Mouse (Mus musculus): ENCODE measurements around the gene Pam16.

DNA sequence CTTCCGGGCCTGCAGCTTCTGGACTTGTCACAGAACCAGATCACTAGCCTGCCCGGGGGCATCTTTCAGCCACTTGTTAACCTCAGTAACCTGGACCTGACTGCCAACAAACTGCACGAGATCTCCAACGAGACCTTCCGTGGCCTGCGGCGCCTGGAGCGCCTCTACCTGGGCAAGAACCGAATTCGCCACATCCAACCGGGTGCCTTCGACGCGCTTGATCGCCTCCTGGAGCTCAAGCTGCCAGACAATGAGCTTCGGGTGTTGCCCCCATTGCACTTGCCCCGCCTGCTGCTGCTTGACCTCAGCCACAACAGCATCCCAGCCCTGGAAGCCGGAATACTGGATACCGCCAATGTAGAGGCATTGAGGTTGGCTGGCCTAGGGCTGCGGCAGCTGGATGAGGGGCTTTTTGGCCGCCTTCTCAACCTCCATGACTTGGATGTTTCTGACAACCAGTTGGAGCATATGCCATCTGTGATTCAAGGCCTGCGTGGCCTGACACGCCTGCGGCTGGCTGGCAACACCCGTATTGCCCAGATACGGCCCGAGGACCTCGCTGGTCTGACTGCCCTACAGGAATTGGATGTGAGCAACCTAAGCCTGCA lies 23.7 kb upstream of the Pam16 start:
- TF ChIP-seq POLR2A (IDR thresholded peaks at IDR 0.05; ENCODE audit: insufficient read depth, low read length) (no peak), CTCF (IDR thresholded peaks at IDR 0.05; ENCODE audit: low read depth, low read length) (no peak)
